Mouse (Mus musculus): ENCODE measurements around the gene Capza2.
"Not testable (repeated sequence)": the region's sequence is repeated elsewhere in the genome, so short reads cannot be mapped to it uniquely, and the experiment has no call there.

Capza2 gene

DNA sequence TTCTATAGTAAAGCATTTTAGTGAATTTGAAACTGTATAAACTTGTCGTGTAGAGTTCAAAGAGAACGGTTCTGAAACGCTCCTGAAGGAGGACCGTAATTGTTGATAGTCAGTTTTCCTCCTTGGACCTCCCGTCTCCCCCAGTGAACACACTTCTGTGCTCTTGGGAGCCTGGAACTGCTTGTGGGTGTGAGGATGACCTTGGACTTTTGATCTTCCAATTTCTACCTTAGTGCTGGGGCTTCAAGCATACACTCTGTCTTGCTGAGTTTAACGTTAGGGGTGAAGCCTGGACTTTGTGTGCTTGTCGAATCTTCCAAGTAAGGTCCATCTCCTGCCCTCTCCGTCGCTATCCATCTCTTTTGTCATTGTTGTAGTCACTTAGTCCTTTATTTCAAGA is 4.0 kb downstream of the Capza2 start:
- no peak for DNase-seq (ENCODE audit: low spot score in 2 of 2)

DNA sequence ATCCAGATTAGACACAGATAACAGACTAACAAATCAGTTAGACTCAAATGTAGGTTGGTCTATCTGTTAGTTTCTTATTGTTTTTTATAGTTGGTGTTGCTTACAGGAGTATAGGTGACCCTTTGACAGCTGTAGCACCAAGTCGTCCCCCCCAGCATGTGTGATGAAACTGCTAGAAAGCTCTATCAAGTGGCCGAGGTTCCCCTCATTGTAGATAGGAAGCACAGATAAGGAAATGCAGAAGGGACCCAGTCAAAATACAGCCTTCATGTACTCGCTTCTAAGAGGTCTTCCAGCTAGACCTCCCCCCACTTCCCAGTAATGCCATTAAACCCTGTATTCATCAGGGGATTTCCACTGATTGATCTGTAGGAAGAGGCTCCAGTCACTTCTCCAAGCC is 6.7 kb downstream of the Capza2 start:
- no peak for DNase-seq (ENCODE audit: low spot score in 2 of 2)

DNA sequence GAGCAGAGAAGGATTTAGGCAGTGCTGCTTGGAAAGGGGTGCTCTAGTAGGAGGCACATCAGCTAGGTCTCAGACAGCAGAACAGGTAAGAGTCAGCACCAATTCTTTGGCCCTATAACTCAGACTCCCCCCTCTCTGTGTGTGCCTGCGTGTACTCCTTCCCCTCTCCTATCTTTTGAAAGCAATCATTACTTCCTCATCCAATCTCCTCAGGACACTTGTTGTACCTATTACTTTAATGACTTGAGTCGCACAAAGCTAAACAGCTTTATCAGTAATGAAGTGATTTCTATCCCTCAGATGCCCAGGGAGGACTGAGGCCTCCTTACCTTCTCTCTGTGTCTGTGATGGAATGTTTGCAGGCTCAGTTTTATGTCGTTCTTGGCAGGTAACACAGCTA is 10.1 kb downstream of the Capza2 start:
- no peak for DNase-seq (ENCODE audit: low spot score in 2 of 2)

DNA sequence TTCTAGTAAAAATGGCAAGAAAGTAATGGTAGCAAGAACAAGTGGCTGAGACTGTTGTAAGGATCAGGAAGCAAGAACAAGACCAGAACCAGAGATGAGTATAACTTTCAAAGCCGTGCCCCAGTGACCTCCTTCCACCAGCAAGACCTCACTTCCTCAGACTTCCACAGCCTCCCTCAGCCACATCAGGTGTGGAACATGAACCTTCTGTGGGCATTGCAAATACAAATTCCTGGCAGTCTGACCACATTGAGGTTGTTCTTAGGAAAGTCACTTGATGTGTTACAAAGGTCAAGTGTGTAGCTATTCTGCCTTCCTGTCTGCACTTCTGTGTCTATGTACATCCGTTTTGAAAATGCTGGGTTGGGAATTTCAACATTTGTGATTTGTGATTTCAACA is 16.1 kb downstream of the Capza2 start:
- no peak for DNase-seq (ENCODE audit: low spot score in 2 of 2)

DNA sequence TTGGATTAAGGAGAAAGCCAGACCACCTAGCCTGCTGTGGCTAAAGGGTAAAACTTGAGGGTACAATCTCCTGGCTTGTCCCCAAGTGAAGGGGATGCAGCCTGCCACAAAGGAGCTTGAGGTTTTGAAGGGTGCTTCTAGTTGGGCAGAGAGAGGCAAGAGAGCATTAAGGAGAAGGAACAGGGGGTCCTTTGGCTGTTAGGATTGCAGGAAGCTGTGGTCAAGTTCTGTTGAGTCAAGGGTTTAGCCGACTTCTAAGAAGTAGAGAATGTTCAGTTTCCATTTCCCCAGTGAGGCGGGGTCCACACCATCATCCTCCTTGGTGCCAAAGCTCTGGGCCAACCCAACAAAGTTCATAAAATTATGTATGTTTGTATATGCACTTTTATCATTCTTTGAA is 19.0 kb downstream of the Capza2 start:
- no peak for DNase-seq (ENCODE audit: low spot score in 2 of 2)

DNA sequence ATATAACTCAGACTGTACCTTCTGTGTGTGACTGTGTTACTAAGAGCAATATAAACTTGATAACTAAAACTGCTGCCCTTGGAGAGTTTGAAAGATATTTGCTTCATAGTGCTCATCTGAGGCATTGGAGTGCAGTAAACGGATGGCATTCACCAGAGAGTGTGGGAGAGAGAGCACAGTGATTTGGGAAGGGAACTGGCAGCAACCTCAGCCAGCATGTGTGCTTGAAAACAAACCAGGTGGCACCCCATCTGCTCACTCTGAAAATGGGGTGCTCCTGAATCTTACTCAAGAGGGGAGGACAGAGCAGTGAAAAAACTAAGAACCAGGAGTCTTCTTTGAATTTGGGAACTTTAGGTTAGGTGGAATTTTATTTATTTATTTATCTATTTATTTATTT is 21.3 kb downstream of the Capza2 start:
- DNase-seq (ENCODE audit: low spot score in 2 of 2) = no peak

DNA sequence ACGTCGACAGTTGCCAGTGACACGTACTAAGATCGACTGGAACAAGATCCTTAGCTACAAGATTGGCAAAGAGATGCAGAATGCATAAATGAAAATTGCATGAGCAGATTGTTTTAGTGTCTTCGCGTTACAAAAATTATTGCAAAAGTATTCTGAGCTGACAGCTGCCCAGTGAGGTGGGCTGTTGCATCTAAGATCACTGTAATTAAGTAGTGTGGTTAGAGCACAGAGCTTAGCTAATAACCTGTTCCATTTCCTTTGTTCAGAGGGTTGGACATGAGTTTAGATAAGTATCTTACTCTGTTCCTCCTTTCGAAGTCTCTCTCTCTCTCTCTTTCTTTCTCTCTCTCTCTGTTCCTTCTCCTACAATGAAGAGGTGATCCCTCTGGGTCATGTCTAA is 29.3 kb downstream of the Capza2 start:
- DNase-seq (ENCODE audit: low spot score in 2 of 2) = no peak

DNA sequence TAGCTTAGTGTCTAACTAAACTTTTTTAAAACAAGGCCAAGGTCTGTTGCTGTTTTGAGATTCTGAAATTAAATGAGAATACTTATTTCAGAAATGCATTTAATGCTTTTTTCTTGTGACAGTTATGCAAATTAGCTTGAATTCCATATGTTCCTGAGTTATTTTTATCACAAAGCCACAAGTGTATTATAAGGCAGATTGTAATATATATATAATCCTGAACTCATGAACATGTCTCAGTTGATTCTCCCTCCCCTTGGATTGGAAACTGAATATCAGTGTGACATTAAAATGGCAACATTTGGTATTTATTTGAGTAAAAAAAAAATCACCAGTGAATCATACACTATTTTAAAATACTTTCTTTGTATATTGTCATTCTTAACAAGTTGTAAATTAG is 30.0 kb downstream of the Capza2 start:
- DNase-seq (ENCODE audit: low spot score in 2 of 2) = no peak

DNA sequence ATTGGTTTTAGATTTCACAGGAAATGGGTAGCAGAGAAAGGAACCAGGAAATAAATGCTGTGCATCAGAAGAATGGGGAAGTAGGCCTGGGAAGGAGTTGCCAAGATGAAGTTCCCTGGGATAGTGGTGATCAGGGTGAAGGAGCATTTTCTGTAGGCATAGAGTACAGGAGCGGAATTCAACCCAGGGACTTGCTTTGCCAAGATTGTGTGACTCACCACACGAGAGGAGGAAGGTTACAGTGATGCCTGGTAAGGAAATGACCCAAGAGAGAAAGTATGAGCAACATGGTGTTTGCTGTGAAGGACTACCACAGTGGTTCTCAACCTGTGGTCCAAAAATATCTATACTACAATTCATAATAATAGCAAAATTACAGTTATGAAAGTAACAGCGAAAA is 31.8 kb downstream of the Capza2 start:
- no peak for DNase-seq (ENCODE audit: low spot score in 2 of 2)

DNA sequence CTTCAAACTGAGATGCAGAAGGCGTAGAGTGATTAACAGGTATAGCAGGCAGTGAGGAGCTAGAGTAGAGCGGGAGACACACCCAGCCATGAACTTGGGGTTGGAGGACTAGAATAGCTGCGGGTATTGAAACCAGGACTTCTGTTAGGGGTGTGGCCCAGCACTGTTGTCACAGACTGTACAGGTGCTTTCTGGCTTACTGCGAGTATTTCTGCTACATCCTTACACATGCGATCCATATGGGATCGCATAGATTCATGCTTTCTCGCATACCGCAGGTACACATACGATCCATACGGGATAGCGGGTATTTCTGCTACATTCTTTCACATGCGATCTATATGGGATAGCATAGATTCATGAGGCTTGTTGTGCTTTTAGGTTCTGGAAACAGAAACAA is 32.3 kb downstream of the Capza2 start:
- DNase-seq (ENCODE audit: low spot score in 2 of 2) = no peak

DNA sequence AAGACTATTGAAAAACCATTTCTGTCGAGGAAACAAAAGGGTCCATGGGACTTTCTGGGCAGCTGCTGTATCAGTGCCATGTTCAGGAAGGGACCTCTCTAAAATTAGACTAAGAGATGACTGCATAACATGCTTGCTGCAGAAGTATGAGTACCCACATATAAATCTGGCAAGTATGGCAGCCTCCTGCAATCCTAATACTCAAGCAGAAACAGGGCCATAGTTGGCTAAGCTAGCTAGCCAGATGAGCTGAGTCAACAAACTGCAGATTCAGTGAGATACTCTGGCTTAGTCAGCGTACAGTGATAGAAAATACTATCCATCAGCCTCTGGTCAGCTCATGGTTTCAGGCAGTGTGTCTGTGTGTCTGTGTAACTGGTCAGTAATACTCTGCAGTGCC is 33.8 kb downstream of the Capza2 start:
- no peak for DNase-seq (ENCODE audit: low spot score in 2 of 2)

DNA sequence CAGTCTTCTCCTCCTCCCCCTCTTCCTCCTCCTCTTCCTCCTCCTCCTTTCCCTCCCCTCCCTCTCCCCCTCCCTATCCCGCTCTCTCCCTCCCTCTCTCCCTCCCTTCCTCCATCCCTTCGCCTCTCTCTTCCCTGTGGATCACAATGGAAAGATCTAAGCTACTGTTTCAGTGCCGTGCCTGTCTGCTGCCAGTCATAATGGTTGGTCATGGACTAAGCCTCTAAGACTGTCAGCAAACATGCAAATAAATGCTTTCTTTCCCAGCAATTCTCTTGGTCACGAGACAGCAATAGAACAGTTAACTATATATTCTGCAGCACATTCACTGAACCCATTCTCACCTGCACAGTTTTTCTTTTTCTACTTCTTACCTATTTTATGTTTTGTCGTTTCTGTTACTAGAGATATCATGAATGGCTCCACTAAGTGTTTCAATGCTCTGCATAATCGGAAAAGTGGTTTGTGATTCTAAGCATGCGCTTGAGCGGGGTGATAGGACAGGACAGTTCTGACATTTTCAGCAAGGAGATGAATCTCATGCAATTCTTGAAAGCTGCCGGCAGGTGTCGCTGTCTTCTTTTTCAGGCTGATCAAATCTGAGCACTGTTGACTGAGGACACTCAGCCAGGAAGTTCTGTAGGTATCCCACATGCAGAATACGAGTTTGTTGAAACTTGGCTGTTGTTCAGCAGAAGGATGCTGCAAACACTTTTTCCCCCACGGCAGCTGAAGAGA is 39.2 kb downstream of the Capza2 start:
- peak in 1 of 2 experiments; percentile 26 for DNase-seq (ENCODE audit: low spot score in 2 of 2)

DNA sequence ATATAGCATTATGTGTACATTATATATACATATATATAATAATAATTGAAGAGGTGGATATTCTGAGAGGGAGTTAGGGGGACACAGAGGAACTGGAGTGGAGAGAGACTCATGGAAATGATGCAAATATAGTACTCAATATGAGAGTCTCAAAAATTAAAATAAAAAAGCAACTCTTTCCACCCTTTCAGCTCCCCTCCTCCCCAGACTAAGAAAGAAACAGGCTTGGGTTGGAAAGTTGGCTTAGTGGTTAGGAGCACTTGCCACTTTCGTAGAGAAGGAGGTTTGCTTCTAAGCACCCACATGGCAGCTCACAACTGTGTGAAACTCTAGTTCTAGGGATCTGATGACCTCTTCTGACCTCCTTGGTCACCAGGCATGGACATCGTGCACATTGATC is 41.0 kb downstream of the Capza2 start:
- DNase-seq (ENCODE audit: low spot score in 2 of 2) = no peak

DNA sequence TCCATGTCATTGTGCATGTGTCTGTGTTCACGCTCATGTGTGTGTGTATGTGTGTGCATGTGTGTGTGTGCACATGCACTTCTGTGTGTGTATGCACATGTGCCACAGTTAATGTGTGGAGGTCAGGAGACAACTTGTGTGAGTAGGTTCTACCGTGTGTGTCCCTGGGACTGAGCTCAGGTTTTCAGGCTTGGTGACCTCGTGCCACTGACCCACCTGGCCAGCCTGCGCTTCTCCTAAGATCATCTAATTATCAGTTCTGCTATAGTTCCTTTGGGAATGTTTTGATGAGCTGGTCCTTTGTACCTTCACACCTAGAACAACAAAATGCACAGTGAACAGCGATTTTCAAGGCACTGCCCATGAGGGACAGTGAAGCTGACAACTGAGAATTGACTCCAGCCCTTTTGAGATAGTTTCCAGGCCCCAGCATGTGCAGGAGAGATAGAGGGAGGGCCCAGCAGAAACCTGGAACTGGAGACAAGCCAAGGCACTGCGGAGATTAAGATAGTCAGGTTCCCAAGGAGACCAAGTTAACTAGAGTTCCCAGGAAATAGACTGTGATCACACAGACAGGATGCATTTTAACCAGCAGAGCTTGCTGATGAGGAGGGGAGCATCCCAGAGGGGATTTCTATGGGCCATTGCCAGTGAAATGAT is 44.4 kb downstream of the Capza2 start:
- DNase-seq (ENCODE audit: low spot score in 2 of 2) = no peak

DNA sequence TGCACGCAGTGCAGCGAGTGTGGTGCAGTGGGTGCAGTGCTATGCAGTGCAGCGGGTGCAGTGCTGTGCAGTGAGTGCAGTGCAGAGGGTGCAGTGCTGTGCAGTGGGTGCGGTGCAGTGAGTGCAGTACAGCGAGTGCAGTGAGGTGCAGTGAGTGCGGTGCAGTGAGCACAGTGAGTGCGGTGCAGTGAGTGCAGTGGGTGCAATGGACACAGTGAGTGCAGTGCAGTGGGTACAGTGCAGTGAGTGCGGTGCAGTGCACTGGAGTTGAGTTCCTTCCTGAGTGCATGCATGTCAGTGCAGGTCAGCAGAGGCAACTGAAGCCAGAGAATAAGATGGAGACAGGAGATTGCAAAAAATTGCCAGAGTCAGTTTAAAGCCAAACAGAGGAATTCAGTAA is 45.8 kb downstream of the Capza2 start:
- no peak for DNase-seq (ENCODE audit: low spot score in 2 of 2)

DNA sequence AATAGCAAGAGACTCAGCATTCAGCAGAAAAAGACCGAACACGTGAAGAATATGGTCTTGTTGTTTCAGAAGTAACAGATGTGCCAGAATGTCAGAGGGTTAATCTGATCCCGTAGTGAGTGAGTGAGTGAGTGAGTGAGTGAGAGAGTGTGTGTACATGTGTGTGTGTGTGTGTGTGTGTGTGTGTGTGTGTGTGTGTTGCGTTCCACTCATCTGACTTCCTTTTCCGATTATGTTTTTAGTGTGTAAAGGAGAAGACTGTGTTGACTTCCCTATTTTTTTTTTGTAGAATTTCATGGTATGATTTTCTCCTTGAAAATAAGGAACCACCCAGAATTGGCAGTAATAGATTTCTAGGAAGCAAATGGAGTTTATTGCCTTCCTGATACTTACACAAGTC is 52.6 kb downstream of the Capza2 start:
- DNase-seq (ENCODE audit: low spot score in 2 of 2) = no peak

DNA sequence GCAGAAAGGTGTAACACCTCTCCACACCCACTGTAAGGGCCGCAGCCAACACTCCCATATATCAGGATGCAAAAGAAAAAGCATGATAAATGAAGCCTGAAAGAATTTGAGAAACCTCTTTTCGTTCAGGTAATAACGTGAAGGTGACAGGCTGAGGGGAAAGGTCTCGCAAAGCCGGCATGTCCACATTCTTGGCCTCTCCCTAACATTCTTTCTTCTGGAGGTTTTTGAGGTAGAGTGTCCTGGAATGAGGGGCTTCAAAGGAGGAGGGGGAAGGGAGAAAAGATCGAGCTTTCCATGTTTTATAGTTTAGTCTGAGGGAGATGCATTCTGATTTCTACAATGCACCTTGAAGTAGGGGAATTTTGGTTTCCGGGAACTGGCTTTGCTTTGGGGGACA is 56.6 kb downstream of the Capza2 start, which contains the start of gene St7:
TSS of gene St7 (plus strand) at position 287 of the 400 bp plus-strand sequence.
- DNase-seq (ENCODE audit: low spot score in 2 of 2) = no peak

DNA sequence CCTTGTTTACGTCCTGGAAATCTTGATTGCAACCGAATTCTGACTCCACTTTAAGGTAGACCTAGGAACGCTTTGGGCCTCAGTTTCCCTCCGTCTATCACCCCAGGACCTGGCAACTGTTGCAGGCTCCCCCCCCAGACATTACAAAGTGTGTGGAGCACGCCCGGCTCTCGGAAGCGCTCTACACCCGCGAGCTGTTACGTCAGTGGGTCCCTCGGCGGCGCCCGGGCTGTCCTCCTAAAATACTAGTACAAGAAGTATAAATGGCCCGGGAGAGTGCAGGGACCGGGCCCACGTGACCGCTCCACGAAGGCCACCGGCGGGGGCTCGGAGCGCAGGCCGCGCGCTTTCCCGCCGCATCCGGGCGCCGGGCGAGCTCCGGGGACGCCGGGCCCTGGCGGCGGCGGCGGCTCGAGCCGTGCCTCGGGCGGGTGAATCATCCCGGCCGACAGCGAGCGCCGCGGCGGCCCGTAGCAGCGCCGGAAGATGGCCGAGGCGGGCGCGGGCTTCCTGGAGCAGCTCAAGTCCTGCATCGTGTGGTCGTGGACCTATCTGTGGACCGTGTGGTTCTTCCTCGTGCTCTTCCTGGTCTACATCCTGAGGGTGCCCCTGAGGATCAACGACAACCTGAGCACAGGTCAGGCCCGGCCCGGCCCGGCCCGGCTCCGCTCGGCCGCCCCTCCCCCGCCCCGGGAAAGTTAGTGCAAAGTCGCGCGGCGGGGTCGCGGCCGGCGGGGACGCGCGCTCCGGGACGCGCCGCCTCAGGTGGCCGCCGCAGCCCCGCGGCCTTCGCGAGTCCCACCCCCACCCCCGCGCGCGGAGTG is 57.9 kb downstream of the Capza2 start:
- DNase-seq (ENCODE audit: low spot score in 2 of 2) = peak; percentile 34 to 46

DNA sequence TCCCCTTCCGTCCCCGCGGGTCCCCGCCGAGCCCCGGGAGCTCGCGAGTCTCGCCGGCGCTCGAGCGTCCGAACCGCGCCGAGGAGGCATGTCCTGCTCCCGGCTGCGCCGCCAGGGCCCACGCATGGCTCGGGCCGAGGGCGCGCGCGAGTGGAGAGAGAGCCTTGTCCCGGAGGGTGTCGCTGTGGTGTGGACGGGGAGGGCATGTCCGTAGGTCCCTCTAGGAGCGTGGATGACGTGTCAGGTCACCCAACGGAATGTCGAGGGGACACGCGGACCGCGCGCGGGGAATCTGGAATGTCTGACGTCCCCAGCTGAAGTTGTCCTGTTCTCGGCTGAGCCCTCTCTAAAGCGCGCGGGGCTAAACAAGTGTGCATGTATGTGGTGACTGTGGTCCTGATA is 58.5 kb downstream of the Capza2 start:
- DNase-seq (ENCODE audit: low spot score in 2 of 2) = peak; percentile 35 to 63

DNA sequence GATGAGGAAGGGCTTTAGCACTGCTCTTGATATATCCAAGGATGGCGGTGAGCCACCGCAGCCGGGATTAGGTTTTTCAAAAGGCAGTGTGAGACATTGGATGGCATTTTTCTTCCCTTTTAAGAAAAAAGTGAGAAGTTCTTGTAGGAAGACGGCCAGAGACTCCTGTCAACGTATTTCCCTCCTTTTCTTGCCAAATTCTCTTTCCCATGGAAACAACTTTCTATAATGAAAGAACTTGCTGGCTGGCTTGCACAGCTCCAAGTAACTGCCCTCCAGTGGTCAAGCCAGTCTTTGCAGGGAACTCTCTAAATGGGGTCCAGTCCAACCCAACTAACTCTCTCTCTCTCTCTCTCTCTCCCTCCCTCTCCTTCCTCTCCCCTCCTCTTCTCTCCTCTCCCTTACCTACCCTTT is 60.3 kb downstream of the Capza2 start:
- peak; percentile 52 to 53 for DNase-seq (ENCODE audit: low spot score in 2 of 2)

DNA sequence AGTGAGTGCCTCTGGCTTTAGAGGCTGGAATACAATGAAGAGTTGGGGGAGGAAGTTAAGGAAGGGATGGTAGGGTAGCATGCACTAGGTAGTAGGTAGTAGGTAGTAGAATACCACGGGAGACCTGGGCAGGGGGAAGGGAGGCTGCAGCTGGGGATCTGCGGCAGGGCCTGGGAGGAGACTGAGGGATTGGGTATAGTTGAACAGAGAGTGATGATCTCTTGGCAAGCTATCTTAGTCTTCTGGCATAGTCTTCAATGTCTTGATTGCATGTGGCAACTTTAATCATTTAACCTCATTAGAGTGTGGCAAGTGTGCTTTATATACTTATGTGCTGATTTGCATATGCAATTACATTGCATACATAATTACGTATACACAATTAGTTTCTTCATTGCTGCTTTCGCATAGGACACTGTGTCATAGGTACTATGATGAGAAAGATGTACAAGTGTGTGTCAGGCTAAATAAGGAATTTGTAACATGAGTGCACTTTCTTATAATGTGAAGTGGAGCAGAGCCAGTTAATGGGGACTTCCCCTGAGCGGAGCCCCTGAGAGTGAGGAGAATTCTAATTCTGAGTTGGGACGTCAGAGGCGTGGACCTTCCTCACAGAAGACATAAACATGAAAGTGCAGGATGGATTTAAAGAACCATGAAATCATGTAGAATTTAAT is 65.0 kb downstream of the Capza2 start:
- no peak for DNase-seq (ENCODE audit: low spot score in 2 of 2)

DNA sequence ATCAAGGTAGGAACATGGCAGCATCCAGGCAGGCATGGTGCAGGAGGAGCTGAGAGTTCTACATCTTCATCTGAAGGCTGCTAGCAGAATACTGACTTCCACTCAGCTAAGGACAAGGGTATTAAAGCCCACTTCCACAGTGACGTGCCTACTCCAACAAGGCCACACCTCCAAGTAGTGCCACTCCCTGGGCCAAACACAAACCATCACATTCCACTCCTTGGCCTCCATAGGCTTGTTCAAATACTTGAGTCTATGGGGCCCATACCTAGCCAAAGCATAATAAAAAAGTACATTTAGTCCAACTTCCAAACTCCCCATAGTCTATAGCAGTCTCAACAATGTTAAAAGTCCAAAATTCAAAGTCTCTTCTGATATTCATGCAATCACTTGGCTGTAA is 68.0 kb downstream of the Capza2 start:
- not testable (repeated sequence) for DNase-seq (ENCODE audit: low spot score in 2 of 2)
